Mouse (Mus musculus) forebrain, embryonic 15.5 days (tissue): Measurements from ENCODE around the gene Dcaf1. TPM values are rescaled to one million over a fixed set of nuclear protein-coding genes. Genes with fewer than 3 reads are reported as not detected.
A peak's percentile ranks its signal among the peaks of the same experiment; 100 is the strongest.

Experiments used
- ATAC-seq: fragments of 200-750 bp; cut with Nextera tagmentation; replicated peaks from 2 replicates; pipeline ENCODE4 v1.8.0; 2017; ENCODE audit warnings: mild to moderate bottlenecking, moderate TSS enrichment, moderate library complexity
- H3K27ac ChIP-seq: fragments of 300-500 bp; sonication (generic); replicated peaks from 2 replicates; pipeline ENCODE4 v1.5.1; 2015; ENCODE audit warnings: mild to moderate bottlenecking, inconsistent platforms
- H3K27me3 ChIP-seq: fragments of 300-500 bp; sonication (generic); 2 replicates; pipeline ENCODE4 v1.6.1; 2015; ENCODE audit warnings: inconsistent platforms
- H3K36me3 ChIP-seq: fragments of 300-500 bp; sonication (generic); 2 replicates; pipeline ENCODE4 v1.6.1; 2015; ENCODE audit warnings: mild to moderate bottlenecking, inconsistent platforms
- H3K4me1 ChIP-seq: fragments of 300-500 bp; sonication (generic); 2 replicates; pipeline ENCODE4 v1.6.1; 2015; ENCODE audit warnings: inconsistent platforms
- H3K4me2 ChIP-seq: fragments of 300-500 bp; sonication (generic); replicated peaks from 2 replicates; pipeline ENCODE4 v1.6.1; 2015; ENCODE audit warnings: mild to moderate bottlenecking, inconsistent platforms
- H3K4me3 ChIP-seq: fragments of 300-500 bp; sonication (generic); 2 replicates; pipeline ENCODE4 v1.5.1; 2015; ENCODE audit warnings: mild to moderate bottlenecking, inconsistent platforms
- H3K9ac ChIP-seq: fragments of 300-500 bp; sonication (generic); replicated peaks from 2 replicates; pipeline ENCODE4 v1.6.1; 2015; ENCODE audit warnings: mild to moderate bottlenecking, inconsistent platforms
- H3K9me3 ChIP-seq: fragments of 300-500 bp; sonication (generic); 2 replicates; pipeline ENCODE4 v1.6.1; 2016; ENCODE audit warnings: inconsistent platforms
- WGBS: fragments of 180-500 bp; shearing (Covaris S2); methylation state at CpG from one replicate; pipeline ENCODE4 v1.1.7; 2015; ENCODE audit warnings: mixed read lengths; 5-methylcytosine and 5-hydroxymethylcytosine counted together
- polyA plus RNA-seq: library from polyadenylated mRNA; unstranded; fragments of >200 nt; fragmentation: Nextera tagmentation; extraction: Ambion mirVana; gene quantifications from 2 replicates; pipeline ENCODE4 v1.2.1, GENCODE M21; 2015

Dcaf1 gene
- polyA plus RNA-seq, 1 experiment from 2014 or later: 18.5 TPM

DNA sequence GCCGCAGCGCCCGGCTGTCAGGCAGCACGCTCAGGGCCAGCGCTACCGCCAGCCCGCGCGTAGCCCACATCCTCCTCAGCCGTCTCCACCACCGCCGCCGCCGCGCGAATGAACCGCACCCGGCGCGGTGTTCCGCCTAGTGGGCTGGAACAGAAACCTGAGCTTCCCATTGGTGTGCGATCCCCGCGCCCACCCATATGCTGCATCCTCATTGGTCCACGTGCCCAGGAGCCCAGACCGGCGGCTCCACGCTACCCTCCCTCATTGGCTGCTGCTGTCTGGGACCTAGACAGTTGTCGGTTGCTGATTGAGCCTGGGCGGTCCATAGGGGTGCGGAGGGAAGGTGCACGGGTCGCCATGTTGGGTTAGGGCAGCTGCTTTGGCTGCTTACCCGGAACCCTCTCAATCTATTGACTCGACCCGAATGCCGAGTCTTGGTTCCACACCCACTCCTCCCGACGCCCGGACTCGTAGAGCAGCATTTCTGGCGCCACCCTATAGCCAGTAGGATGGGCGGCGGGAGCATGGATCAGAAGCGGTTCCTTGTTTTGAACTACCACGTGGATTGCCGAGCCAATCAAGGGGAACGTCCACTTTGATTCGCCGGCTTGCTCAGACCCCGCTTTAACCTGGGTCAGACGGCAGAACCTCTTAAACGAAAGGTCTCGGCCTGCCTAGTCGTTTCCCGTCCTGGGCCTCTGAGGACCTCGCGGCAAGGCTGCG is 70.3 kb downstream of the Dcaf1 start, which contains the start of gene Manf:
Gene Manf (minus strand): TSS at position 151 of the 723 bp plus-strand sequence.
- peak within 1 kb of the TSS; percentile 62 for H3K4me3 ChIP-seq
- peak within 1 kb of the TSS; percentile 95 for H3K27ac ChIP-seq
- H3K4me1 ChIP-seq: peaks cover 40% of the 10 kb centered on the region
- ATAC-seq: peak; percentile 99
- H3K9ac ChIP-seq: peak within 1 kb of the TSS; percentile 78
- H3K27me3 ChIP-seq: no peaks in the 10 kb centered on the region
- no peaks in the 10 kb centered on the region for H3K9me3 ChIP-seq
- WGBS: under 1% methylated on average over 59 of the region's 59 CpGs
- peak within 1 kb of the TSS; percentile 74 for H3K4me2 ChIP-seq
- peaks cover 26% of the 10 kb centered on the region for H3K36me3 ChIP-seq

DNA sequence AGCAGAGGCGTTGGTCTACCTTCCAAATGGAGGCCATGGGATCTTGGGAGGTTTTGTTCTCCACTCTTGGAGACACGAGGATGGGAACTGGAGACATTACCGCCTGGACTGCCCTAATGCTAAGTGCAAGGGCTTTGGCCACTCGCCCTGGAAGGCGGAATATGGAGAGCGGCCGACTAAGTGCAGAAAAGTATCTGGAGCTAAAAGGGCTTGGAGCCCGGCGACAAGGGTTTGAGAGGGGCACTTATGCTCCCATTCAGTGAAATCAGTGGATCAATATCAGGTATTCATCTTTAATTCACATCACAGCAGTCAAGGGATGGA is 70.8 kb downstream of the Dcaf1 start:
- Histone ChIP-seq H3K9me3 (no peaks in the 10 kb centered on the region), H3K27me3 (no peaks in the 10 kb centered on the region), H3K4me1 (peaks cover 36% of the 10 kb centered on the region), H3K27ac (peak overlapping the region; percentile 95), H3K4me2 (peak overlapping the region; percentile 65), H3K36me3 (peaks cover 26% of the 10 kb centered on the region), H3K4me3 (peak overlapping the region; percentile 62), H3K9ac (peak overlapping the region; percentile 66)
- 0% methylated on average over 9 of the region's 9 CpGs for WGBS
- ATAC-seq: no peak

DNA sequence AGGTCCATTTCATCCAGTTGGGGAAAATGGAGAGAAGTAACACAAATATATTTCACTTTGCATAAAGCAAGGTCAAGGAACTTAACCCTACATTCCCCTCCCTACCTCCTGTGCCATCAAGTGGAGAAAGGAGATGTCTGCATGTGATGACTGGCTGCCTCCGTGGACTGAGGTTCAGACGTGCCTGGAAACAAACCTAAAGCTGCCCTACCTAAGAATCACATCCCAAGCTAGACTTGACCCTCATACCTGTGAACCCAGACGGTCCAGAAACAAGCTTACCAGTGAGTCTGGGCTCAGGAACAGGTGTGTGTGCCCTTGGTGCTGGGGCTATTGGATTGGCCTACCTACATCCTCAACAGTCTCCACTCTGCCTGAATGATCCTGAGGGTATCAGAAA is 71.7 kb downstream of the Dcaf1 start:
- WGBS: 70% methylated on average over 3 of the region's 3 CpGs
- Histone ChIP-seq H3K4me1 (peaks cover 28% of the 10 kb centered on the region), H3K9ac (no peak overlapping the region; the same call in 1 of the 2 replicates), H3K36me3 (peaks cover 22% of the 10 kb centered on the region), H3K9me3 (no peaks in the 10 kb centered on the region), H3K4me3 (no peak overlapping the region; the same call in 1 of the 2 replicates), H3K4me2 (peak overlapping the region; percentile 12; the same call in 1 of the 2 replicates), H3K27me3 (no peaks in the 10 kb centered on the region), H3K27ac (no peak overlapping the region)
- ATAC-seq: no peak

DNA sequence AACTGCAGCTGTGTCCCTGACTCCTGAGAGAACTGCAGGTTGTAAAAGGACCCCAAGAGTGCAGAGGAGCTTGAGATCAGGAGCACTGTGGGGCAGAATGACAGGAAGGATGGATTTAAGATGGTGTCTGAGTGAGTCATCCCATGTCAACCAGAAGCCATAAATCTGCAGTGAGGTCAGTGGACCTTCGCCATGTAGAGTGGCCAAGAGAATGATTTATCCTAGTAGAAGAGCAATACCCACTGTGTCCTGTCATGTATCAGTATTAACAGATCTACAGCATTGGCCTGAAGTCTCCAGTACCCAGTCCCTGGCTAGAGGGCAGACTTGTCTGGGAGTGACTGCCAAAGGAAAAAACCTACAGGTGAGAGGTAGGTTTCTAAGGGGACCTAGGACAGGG is 77.2 kb downstream of the Dcaf1 start:
- Histone ChIP-seq H3K27ac (no peak overlapping the region), H3K4me1 (no peaks in the 10 kb centered on the region), H3K9me3 (no peaks in the 10 kb centered on the region), H3K27me3 (no peaks in the 10 kb centered on the region), H3K36me3 (peaks cover 29% of the 10 kb centered on the region; the same call in 1 of the 2 replicates), H3K4me3 (no peak overlapping the region), H3K9ac (no peak overlapping the region), H3K4me2 (no peak overlapping the region)
- no peak for ATAC-seq
- 94% methylated on average over 1 of the region's 1 CpGs for WGBS

DNA sequence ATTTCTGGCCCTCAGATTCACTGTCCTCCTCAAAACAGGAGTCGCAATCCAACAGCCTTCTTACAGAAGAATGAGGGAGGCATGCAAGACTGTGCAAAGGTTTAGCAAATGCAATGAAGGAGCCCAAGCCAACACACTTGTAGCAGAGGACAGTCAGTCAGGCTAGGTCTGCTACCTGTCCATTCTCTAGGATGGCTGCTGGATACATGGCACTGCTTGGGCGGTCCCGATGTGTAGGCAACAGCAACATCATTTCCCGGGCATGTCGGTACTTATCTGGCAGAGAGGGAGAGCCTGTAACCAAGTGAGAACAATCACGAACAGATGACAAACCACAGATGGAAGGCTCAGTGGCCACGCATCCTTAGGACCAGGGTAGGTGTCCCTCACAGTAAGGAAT is 79.9 kb downstream of the Dcaf1 start:
- no peaks in the 10 kb centered on the region for H3K4me1 ChIP-seq
- peaks cover 28% of the 10 kb centered on the region; the same call in 1 of the 2 replicates for H3K36me3 ChIP-seq
- 93% methylated on average over 7 of the region's 7 CpGs for WGBS

DNA sequence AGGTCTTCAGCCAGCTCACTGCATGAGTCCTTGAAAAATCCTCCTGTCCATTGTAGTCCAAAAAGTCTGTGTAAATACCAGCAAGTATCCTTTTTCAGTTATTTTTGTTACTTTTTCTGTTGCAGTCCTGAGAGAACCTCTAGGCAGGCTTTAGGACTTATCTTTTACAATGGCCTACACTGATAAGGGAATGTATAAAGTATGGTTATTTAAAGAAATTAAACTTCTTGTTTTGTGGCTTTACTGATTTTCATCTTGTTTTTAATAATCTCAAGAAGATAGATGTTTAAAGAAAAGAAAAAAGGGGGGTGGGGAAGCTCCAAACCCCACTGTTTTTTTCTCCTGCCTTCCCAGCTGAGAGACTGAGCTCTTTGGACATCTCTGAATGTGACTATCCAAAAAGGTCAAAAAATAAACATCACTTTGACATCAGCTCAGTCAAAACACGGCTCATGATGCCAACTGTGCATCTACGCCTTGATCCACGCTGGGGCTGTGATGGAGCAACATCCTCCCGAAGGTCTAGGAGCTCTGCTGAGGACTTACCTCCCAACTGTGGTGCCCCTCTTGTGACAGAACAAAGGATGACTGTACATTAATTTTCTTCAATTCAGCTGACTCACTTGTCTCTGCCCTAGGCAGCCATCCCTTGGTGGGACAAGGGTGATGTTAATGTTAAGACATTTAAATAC is 81.6 kb downstream of the Dcaf1 start:
- no peak overlapping the region for H3K4me3 ChIP-seq
- WGBS: 83% methylated on average over 4 of the region's 4 CpGs
- H3K4me1 ChIP-seq: no peaks in the 10 kb centered on the region
- H3K9me3 ChIP-seq: no peaks in the 10 kb centered on the region
- H3K27me3 ChIP-seq: no peaks in the 10 kb centered on the region
- H3K36me3 ChIP-seq: peaks cover 43% of the 10 kb centered on the region; the same call in 1 of the 2 replicates
- H3K9ac ChIP-seq: no peak overlapping the region
- H3K27ac ChIP-seq: no peak overlapping the region
- H3K4me2 ChIP-seq: no peak overlapping the region
- ATAC-seq: no peak

More for the DNA sequence above, 79.9 kb downstream of the Dcaf1 start:
- no peak overlapping the region for H3K27ac ChIP-seq
- H3K4me2 ChIP-seq: no peak overlapping the region
- H3K9ac ChIP-seq: no peak overlapping the region
- no peak overlapping the region for H3K4me3 ChIP-seq
- no peaks in the 10 kb centered on the region for H3K9me3 ChIP-seq
- H3K27me3 ChIP-seq: no peaks in the 10 kb centered on the region
- no peak for ATAC-seq

DNA sequence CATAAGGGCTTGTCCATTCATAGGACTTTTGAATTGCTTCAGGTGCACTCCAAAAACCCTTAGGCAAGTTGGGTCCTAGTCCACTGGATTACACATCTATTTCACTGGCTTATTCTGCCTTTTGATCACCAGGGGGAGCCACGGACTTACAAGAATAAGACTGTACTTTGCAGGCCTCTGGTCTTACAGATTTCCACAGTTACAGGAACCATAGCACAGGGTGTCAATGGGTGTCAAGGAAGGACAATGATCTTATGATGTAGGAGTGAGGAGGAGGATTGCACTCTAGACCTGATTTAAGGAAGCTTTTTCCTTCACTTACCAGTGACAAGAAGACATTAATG is 82.1 kb downstream of the Dcaf1 start:
- Histone ChIP-seq H3K9me3 (no peaks in the 10 kb centered on the region), H3K4me1 (no peaks in the 10 kb centered on the region), H3K4me3 (no peak overlapping the region), H3K27me3 (no peaks in the 10 kb centered on the region), H3K9ac (no peak overlapping the region), H3K27ac (no peak overlapping the region), H3K36me3 (peaks cover 44% of the 10 kb centered on the region; the same call in 1 of the 2 replicates), H3K4me2 (no peak overlapping the region)
- WGBS: 10% methylated on average over 1 of the region's 1 CpGs
- no peak for ATAC-seq

DNA sequence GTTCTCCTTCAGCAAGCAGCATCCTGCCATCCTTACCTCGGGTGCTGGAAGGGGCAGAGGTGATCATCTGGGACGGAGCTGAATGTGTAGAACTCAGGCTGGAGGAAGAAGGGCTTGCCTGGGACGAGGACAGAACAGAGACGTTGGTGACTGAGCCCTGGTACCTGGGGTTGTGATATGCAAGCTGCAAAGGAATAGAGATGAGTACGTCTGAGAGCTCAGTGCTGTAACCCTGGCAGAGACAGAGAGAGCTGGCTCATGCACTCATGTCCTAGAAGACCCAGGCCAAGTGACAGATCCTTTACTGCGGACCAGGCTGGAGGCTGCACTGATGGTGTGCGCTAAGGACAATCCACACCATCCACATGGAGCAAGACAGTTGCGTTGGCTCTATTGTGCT is 84.9 kb downstream of the Dcaf1 start:
- Histone ChIP-seq H3K36me3 (peaks cover 35% of the 10 kb centered on the region; the same call in 1 of the 2 replicates), H3K4me1 (no peaks in the 10 kb centered on the region), H3K27me3 (no peaks in the 10 kb centered on the region), H3K9ac (no peak overlapping the region), H3K4me3 (no peak overlapping the region), H3K27ac (no peak overlapping the region), H3K4me2 (no peak overlapping the region), H3K9me3 (no peaks in the 10 kb centered on the region)
- no peak for ATAC-seq
- 90% methylated on average over 8 of the region's 8 CpGs for WGBS

DNA sequence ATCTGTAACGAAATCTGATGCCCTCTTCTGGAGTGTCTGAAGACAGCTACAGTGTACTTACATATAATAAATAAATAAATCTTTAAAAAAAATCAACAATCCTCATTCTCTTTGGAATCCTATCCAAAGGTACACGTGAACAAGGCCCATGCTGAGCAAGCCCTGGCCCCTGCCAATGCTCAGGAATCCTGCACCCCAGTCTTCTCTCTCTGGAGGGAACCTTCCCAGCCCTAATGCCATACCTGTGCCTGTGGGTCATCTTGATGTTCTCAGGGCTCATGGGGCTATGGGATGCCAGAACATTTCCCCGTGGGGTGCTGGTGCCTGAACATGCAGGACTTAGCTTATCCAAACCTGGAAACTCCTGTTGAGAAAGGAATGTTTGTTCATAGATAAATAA is 86.5 kb downstream of the Dcaf1 start:
- Histone ChIP-seq H3K4me1 (no peaks in the 10 kb centered on the region), H3K36me3 (peaks cover 39% of the 10 kb centered on the region), H3K27ac (no peak overlapping the region), H3K4me3 (no peak overlapping the region), H3K9ac (no peak overlapping the region), H3K4me2 (no peak overlapping the region), H3K27me3 (no peaks in the 10 kb centered on the region), H3K9me3 (no peaks in the 10 kb centered on the region)
- WGBS: 81% methylated on average over 3 of the region's 3 CpGs
- no peak for ATAC-seq

DNA sequence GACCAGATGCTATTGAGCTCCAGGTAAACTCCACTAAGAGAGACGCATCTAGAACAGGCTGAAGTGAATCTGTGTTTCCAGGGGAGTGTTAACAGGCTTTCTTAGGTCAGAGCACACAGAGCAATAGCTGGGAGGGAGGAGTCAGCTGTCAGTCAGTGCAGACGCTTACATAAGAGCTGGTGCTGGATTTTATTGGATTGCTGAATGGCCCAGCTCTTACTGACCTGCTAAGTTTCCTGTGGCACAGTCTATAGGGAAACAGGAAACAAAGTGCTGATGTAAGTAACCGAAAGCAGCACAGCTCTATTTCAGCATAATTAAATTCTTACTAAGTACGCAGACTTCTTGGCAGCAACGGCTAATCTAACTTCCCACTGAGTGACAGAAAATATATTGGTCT is 87.0 kb downstream of the Dcaf1 start:
- no peak overlapping the region for H3K27ac ChIP-seq
- no peak overlapping the region for H3K4me3 ChIP-seq
- H3K9ac ChIP-seq: no peak overlapping the region
- no peaks in the 10 kb centered on the region for H3K27me3 ChIP-seq
- no peaks in the 10 kb centered on the region for H3K9me3 ChIP-seq
- no peak for ATAC-seq
- H3K4me1 ChIP-seq: no peaks in the 10 kb centered on the region
- WGBS: 66% methylated on average over 5 of the region's 5 CpGs
- H3K4me2 ChIP-seq: no peak overlapping the region
- H3K36me3 ChIP-seq: peaks cover 36% of the 10 kb centered on the region

DNA sequence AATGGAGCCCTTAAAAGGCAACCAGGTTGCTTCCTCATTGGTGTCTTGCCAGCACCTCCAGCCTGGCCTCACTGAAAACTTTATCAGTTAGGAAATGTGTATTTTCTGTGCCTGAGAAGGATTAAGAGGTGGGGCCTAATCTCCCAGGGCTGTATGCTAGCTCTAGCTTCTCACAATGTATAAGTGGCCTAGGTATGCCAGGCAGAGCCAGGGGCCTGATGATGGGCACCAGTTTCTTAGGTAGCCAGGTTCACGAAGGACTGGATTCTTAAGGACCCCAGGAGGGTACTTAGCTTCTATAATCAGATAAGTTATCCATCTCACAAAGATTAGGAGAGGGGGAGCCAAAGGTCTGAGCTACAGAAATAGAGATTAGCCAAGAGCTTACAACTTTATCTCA is 90.0 kb downstream of the Dcaf1 start:
- H3K4me1 ChIP-seq: no peaks in the 10 kb centered on the region
- H3K36me3 ChIP-seq: peaks cover 32% of the 10 kb centered on the region
- WGBS: 65% methylated on average over 1 of the region's 1 CpGs
- no peaks in the 10 kb centered on the region for H3K9me3 ChIP-seq
- H3K27ac ChIP-seq: no peak overlapping the region
- no peak overlapping the region for H3K4me3 ChIP-seq
- no peak overlapping the region for H3K9ac ChIP-seq
- no peaks in the 10 kb centered on the region for H3K27me3 ChIP-seq
- ATAC-seq: no peak
- H3K4me2 ChIP-seq: no peak overlapping the region

DNA sequence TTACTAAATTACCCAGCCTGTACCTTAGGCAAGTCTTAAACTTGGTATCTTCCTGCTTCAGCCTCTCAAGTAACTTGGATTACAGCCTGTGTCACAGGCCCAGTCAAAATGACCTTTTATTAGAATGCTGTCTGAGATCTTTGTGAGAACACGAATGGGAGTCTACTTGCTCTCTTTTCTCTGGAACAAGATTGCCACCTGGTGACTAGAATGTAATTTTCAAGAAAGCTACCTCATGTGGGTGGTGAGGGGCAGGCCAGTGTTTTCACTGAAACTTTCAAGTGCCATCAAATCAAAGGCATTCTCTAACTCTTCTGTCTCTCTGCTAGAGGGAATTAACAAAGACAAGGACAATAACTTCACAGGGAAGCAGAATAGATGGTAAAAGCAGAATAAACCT is 92.1 kb downstream of the Dcaf1 start:
- ATAC-seq: no peak
- H3K4me2 ChIP-seq: no peak overlapping the region
- H3K9ac ChIP-seq: no peak overlapping the region
- H3K4me3 ChIP-seq: no peak overlapping the region
- no peaks in the 10 kb centered on the region for H3K4me1 ChIP-seq
- H3K36me3 ChIP-seq: peaks cover 16% of the 10 kb centered on the region
- H3K9me3 ChIP-seq: no peaks in the 10 kb centered on the region
- WGBS: 14% methylated on average over 1 of the region's 1 CpGs
- no peak overlapping the region for H3K27ac ChIP-seq
- H3K27me3 ChIP-seq: no peaks in the 10 kb centered on the region
